Mouse (Mus musculus) ovary, postnatal 14 days (tissue): ENCODE results near the gene Scn3b.
A peak's percentile ranks its signal among the peaks of the same experiment; 100 is the strongest.

Experiments
- DNase-seq: peaks from one replicate; pipeline ENCODE4 v3.0.0; 2022; ENCODE audit warnings: low spot score

Gene Scn3b

DNA sequence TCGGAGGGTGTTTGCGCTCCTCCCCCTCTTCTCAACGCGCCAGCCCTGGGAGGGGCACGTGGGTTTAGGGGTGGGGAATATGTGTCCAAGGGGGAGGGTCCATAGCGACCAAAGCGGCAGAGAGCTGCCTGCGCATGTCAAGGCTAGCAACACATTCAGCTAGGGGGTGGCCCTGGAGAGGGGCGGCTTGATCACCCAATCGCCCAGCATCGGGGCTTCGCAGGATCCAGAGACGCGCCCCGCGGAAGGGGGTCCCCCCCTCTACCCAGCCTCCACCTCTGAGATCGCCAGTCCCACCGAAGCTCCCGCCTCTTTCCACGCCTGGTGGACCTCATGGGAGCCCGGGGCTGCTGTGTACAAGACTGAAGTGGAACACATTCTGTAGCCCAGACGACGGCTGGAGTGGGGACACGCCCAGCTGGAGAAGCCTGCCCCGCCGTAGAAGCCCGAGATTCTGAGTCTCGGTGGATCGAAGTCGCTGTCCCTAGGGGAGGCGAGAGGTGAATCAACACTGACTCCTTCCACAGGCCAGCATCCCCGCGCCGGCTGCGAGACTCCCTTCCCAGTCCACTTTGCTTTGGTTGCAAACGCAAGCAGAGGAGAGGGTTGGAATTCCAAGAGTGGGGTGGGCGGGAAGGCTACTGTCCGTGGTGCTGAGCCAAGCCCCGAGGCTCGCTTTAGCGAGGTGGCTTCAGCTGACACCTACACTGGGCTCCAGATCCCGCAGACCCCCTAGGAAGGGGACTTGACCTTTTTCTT, at the start of gene Scn3b:
Gene Scn3b, plus strand, starts transcription at position 115 of the 759 bp plus-strand sequence.
- peak; percentile 49 for DNase-seq

DNA sequence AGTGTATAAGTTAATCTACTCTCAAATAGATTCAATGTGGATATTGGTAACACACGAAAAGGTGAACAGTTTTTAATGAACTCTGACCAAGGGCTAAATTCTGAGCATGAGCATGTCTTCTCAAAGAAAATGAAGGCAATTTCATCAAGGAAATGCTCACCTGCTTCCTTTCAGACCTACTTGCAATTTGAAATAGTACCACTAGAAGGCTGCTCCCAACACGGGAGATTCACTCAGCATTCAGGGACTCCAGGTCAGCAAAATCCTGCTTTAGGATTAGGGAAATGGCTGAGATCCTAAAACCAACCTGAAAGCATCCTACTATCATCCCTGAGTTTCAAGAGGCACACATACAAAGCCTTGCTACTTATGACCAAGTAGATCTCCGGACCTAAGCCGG, 44.7 kb upstream of the Scn3b start:
- no peak for DNase-seq

DNA sequence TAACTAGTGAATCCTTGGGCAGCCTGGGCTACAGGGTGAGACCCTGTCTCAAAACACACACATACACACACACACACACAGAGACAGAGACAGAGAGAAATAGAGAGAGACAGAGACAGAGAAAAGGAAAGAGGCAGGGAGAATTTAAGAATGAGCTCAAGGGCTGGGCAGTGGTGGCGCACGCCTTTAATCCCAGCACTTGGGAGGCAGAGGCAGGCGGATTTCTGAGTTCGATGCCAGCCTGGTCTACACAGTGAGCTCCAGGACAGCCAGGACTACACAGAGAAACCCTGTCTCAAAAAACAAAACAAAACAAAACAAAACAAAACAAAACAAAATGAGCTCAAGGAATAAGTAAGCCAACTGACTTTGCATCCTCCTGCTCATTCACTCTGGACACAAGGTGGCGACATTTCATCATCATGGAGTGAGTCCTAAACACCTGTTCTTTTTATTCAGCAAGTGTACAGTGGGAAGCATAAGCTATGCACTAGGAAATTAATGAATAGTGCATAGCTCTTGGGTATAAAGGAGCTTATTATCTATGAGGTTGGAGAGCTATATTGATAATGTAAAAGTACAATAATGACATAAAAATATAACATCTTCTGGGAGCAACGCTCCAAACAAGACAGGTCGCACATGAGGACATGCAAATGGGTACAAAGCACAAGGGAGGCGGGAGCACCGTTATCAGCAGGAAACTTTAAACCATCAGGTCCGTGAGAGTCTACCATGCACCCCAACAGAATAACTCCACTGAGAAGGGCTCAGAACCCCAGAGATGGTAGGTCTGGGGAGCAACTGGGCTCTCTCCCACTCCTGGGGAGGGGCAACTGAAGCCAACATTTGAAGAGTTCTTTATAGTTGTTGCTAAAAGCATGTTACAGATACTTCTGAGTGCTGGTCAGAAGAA, 40.9 kb upstream of the Scn3b start:
- peak; percentile 25 for DNase-seq

DNA sequence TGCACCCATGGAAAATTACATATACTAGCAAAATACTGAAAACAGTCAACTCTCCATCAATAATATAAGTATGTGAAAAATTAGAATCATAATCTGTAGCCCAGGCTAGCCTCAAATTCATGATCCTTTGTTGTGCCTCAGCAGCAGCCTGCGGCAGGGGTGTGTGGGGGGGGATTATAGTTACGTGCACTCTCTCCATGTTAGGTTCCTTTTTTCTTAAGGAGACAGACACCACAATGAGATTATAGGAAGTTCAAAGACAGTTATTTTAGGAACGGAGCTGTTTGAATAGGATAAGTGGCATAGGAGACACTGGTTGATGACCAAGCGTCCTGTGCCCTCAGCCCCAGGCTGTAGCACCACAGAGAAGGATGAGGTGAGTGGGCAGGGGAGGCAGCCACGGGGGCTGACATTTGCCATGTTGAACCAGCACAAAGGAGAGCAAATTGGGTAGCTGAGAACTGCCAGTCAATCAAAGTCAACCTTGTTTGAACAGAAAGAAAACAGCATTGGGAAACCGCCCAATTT, 40.1 kb upstream of the Scn3b start:
- no peak for DNase-seq

DNA sequence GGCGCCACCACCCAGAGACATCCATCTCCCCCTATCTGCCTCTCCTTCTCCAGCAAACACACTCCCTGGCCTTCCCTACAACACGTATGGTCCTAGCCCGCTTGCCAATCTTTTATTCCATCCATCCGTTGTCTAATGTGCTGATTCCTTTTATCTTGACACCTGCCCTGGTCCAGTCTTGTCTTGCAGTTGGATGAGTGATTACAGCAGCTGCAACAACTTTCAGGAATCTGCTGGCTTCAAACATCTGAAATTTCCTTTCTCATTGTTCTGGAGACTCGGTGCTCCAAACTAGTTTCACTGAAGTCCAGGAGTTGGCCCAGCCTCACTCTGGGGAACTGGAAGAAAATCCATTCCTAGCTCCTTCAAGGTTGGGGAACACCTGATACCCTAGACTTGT, 39.5 kb upstream of the Scn3b start:
- no peak for DNase-seq

DNA sequence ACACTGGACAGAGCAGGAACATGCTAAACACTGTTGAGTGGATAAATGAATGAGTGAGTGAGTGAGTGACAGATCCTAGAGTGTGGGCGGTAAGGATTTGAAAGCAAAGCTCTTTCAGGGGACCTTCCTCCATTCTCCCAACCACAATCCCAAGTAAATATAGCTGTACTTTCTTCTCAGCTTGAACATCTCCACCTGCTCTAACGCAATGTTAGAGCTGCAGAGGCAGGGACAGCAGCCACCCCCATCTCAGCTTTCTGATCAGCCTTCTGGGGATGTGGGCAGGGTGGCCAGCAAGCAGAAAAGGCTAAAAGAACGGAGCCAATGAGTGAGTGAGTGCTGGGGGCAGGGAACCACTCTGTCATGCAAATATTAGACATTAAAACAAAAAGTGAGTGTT, 38.0 kb upstream of the Scn3b start:
- no peak for DNase-seq

DNA sequence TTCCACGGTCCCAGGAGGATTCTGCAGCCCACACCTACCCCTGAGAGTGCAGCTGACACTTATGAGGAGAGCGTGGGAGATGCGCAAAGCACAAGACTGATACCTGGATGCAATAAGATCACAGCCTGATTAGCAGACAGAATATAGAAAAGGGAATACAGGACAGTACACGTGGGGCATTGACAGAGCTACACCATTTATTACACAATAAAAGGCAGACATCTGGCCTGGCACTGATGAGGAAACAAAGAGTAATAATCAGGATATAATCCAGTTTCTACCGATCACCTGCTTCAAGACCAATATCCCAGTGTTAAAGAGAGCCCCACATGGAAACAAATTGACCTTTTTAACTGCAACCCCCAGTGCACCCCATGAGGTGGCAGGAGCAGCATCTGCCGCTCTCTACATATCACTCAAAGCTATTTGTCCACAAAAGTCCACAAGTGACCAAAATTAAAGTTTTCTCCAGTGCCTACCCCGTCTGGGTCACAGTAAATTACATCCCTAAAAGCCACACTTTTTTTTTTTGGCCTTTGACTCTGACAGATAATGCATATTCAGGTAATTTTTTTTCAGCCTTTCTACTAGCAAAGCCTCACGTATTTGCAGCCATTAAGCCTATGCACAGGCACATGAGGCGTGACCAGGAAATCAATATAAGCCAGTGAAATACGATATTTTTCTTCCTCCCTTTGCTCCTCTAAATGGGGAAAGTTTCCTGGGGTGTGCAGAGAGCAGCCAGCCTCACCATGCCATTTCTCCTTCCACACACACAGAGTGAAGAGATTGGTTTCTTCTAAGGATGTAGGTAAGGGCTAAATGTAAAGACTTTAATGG, 34.6 kb upstream of the Scn3b start:
- DNase-seq = no peak

DNA sequence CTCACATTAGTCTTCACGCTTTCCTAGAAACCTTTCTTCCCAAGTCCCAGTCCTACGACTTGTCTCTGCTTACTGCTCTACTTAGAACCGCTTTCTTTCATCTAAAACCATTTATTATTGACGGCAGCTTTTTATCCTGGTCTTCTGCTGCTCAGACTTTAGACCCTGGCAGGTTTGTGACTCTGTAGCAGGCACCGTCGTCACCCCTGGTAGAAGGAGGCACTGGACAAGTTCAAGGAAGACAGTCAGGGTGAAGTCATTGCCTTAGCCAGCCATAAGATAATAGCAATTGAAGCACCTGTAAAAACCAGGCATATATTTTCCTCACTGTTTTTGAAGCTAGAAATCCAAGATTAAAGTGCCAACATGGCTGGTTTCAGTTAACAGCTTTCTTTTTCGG, 33.8 kb upstream of the Scn3b start:
- DNase-seq = no peak

DNA sequence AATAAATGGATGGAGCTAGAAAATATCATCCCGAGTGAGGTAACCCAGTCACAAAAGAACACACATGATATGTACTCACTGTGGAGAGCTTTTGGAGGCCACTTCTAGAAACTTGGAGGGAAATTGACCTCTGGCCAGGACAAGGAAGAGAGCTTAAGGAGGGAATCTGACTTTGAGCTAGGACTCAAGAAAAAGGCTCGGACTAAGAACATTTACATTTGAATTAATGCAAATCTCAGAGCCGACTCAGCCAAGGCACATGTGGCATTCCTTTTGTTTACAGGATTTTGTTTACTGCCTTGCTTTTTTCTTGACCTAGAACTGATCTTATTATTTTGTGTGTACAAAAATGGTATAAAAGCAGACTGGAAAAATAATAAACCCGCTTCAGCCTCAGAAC, 29.3 kb upstream of the Scn3b start:
- DNase-seq = no peak

DNA sequence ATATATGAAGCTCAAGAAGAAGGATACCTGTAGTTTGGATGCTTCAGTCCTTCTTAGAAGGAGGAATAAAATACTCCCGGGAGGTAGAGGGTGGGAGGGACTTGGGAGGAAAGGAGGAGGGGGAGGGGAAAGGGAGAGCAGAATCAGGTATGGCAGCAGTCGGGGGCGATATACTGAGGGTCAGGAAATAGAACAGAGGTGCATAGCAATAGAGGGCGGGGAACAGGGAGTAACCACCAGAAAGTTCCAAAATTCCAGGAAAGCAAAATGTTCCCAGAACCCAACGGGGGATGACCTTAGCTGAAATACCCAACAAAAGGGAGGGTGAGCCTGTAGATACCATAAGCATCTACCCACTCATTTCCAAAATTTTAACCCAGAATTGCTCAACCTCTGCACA, 28.7 kb upstream of the Scn3b start:
- no peak for DNase-seq

DNA sequence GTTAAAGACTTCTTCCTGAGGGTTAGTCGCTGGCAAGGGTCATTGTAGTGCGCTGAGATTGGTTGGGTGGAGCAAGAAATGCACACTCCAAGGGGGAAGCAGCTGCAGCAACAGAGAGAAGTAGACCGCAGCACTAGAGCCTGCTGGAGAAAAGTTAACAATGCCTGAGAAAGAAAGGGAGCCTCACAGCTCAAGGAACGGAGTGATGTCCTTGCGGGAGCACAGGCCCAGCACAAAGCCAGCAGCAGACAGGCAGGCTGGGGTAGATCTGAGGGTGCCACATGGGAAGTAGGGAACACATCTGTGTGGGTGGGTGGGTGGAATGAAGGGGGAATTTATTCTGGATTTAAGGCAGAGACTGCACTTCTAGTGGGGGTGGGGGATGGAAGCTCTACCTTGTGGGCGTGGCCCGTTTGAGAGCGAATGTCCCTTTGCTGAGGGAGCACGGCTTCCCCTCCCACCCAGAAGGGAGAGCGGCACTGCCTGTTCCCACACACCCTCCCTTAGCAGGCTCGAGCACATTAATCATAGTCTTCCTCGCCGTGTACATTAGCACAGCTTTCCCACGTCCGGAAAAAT, 27.7 kb upstream of the Scn3b start:
- no peak for DNase-seq

DNA sequence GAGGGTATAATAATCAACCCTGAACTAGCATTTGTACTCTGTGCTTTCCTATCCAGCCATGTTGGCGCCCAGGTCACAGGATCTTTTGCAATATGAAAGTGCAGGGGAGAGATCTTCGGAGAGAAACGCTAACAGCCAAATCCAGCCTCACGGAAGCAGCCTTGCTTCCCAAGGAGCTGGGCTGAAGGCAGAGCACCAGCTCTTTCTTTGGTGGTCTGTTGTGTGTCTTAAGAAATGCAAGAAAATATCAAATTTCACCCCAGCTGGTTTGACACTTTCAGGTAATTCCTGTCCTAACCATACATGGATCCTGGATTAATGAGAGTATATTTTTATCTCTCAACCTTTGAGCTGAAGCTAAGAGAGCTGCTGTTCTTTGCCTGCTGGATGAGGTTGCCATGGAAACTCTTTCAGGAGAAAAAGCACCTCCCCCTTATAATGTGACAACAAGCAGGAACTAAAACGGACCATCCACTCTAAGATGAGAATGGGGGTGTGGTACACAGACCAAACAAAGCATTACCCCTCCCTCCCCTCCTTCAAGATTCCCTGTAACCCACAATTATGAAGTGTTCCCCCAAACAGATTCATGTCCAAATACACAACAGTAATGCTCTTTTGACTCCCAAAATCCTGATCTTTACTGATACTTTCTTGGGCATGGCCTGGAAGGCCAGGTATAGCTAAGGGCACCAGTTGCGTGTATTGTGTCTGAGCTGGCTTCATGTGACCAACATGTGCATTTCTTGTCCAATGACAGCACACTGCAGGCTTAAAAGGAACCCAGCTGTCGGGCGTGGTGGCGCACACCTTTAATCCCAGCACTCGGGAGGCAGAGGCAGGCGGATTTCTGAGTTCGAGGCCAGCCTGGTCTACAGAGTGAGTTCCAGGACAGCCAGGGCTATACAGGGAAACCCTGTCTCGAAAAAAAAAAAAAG, 26.8 kb upstream of the Scn3b start:
- DNase-seq = no peak

DNA sequence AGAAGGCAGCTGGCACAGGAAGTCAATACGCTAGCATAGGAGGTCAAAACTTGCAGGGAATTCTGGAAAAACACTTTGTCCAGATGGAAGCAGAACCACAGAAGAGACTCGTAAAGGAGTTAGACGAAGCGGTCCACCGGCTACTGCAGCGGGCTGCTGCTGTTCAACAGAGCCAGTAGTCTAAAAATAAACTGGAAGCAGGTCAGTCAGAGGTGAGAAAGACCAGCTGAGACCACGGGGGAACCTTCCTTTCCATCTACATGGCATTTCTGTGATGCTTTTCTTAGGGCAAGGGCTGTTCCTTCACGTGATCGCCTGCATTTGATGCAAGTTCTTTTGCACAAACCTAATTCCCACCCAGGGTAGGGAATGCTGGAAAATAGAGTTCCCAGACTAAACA, 23.6 kb upstream of the Scn3b start:
- no peak for DNase-seq

DNA sequence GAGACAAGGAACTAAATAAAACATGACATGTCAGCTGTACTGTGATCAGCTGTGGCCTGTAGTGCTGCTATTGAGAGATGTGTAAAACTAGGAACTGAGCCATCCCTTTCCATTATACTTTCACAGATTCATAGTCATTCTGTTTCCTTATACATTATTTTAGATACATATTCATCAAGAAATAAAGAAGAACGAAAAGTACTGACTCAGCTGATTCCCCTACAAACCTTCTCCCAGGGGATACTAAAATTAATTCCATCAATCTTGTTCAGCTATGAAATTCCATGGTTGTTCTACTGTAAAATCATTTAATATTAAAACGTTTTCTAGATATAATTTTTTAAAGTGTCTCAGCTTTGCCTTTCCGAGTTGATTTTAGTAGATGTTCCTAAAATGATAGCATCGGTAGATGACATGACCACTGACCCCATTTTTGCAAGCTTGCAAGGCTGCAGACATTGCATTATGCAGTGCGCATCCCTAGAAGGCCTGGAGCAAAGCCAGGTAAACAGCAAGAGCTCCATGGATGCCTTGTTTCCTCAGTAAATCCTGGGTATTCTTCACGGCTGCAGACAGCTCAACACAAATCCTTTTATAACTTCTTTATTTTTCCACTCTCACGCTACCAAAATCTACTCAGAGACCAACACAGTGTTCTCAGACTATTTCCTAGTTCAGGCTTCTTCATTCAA, 22.9 kb upstream of the Scn3b start:
- no peak for DNase-seq

DNA sequence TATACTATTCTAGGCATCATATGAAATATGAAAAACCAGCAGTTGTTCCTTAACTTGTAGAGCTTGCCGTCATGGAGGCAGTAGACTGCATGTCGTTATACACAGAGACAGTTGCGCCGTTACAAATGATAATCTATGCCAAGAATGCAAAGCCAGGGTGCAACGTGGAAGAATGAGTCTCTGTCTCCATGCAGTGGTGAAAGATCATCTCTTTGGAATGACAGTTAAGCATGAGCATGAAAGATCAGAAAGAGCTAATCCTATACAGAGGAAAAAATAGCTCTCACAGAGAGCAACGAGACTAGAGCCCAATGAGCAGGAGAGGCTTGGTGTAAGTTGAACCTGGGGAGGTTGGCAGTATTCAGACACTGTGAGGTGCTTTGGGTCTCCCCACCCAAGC, 22.3 kb upstream of the Scn3b start:
- DNase-seq = no peak

DNA sequence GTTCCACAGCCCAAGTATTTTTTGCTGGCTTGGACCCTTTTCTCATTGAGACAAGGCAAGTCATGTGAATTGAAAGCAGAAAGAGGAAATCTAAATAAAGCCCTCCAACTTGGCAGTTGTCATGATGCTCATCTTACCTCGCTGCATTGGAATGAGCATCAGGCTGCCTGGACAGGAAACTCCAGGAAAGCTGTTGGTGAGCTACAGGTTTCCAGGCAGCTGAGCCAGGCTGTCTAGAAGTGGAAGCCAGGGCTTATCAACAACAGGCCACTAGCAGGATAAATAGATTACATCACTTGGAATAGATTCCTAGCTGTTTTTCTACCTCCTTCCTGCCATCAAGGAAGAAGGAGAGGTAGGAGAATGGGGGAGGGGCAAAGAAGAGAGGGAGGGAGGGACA, 19.9 kb upstream of the Scn3b start:
- DNase-seq = no peak

DNA sequence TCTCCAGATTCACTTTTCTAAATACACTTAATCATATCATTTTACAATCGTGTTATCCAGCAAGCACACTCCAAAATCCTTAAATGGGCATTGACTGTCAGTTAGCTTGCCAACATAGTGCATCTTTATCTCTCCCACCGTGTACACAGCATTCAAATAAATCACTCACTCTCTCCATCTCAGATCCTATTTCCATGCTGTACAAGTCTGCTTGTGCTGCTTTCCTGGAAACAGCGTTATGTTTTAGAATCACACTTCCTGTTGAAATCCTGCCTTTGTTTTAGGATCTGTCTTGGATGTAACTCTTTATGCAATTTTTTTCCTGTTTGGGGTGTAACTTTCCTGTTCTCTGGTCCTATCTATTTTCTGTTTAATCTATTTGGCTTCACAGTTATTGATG, 16.6 kb upstream of the Scn3b start:
- DNase-seq = no peak

DNA sequence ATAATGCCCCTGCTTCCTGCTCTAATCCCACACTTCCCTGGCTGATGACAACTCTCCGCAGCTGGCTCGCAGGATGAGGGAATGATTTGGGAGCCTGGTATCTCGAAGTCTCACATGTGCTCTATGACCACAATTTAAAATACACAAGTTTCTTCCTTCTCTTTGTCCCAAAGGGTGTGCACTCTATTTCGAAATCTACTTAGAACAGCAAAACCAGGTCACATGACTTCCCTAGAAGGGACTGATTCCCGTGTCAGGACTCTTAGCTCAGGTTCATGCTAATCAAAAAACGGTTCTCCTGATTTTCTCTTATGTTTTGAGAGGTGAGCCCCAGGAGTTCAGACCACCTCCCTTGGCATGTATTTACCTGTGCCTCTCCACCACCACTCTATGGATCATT, 5.1 kb upstream of the Scn3b start:
- DNase-seq = no peak

DNA sequence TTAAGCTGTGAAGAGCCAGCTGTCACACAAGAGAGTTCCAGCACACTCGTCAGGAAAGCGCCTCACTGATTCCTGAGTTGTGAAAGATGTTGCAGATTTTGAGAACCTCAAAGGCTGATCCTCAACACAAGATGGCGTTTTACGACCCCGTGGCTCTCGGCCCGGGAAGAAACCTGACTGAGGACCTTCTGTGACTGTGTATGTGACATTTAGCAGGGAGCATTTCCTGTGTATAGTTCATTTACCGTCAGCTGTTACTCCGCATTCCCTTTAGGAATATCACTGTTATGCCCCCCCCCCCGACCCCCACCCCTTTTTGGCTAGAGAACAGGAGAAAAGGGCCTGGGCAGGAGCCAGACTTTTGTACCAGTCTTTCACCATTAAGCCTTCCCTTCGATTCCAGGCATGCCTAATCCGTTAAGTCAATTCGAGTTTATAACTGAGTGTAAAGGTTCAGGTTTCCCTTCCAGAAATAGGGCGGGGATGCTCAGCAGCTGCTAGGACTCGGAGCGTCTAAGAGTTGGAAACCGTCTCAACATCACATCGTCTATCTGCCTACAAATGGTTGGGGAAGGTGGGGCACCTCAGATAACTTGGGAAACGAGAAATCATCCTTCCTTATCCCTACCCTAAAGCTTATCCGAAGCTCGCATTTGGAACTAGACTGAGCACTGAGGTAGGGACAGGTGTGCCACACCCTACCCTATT, 823 bp upstream of the Scn3b start:
- DNase-seq = no peak

DNA sequence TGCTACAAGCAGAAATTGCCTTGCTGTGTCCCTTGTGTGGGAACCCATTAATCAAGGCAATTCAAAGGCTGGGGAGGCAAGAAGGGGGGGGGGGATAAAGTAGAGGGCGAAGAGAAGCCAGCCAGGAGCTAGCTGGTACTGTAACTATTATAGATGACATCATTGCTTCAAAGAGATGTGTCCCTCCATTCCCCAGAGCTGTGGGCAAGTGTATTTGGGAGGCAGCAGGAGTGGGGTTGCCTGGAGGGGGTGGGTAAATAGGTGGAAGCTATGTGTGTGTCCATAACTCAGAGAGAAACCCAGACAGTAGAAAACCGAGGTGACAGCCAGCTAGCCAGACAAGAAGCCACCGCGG, 292 bp upstream of the Scn3b start:
- DNase-seq = no peak
